Mouse (Mus musculus): ENCODE results near the gene Otulin. TPM values are rescaled to one million over a fixed set of nuclear protein-coding genes. Genes with fewer than 3 reads are reported as not detected.

The Otulin gene
- polyA plus RNA-seq, 2 experiments = 14.6 to 24.1 TPM

DNA sequence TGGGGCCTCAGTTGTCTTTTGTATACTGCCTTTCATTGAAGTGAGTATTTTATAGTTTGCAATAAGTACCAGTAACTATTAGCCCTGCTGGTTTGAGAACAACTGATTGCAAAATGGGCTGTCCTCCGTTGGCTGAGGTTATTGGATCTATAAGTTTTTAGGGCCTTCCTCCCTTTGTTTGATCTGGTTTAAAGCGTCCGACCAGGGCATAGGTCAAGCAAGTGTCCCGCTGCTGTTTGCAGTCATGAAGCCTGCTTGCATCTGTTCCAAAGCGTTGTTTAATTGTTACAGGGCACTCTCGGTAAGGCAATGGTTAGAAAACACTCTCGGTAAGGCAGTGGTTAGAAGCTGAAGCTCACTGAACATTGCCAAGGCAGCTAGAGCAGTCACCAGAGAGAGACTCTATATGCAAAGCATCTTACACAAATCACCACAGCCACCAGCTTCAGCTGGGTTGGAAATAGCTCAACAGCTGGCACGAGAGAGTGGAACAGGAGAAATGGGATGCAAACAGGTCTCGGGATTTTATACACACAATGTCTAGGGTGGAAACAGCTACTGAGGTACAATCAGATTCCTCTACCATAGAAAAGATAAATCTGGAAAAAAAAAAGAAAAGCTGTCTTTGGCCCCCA lies 80.0 kb downstream of the Otulin start:
- no peak for ATAC-seq (ENCODE audit: insufficient read depth)
- Histone ChIP-seq H3K4me1 (replicated peaks; ENCODE audit: control insufficient read depth in 2 of 2, insufficient read depth in 2 of 2, low read length in 1 of 2) (peaks cover 2 to 4% of the 10 kb centered on the region in 2 experiments; a peak in 1 of 4 replicates), H3K9ac (replicated peaks) (no peak overlapping the region), H3K9me3 (ENCODE audit: control insufficient read depth, low read length) (no peaks in the 10 kb centered on the region), H3K27me3 (ENCODE audit: control insufficient read depth, insufficient read depth, low read length) (no peaks in the 10 kb centered on the region), H3K4me3 (ENCODE audit: insufficient read depth in 1 of 2, low read depth in 2 of 2, low read length in 2 of 2) (no peak overlapping the region), H3K4me2 (ENCODE audit: low read depth) (no peak overlapping the region), H3K27ac (no peak overlapping the region), H3K36me3 (replicated peaks; ENCODE audit: control insufficient read depth, insufficient read depth, low read depth) (no peaks in the 10 kb centered on the region)
- 76% methylated on average over 9 of the region's 9 CpGs for WGBS (ENCODE audit: insufficient replicate concordance)
- no peak for TF ChIP-seq CTCF (IDR thresholded peaks at IDR 0.05; ENCODE audit: low read depth)
- TF ChIP-seq EP300 (IDR thresholded peaks at IDR 0.05; ENCODE audit: low read depth) = no peak
- no peak for DNase-seq (ENCODE audit: low read depth in 3 of 3, low spot score in 3 of 3)

DNA sequence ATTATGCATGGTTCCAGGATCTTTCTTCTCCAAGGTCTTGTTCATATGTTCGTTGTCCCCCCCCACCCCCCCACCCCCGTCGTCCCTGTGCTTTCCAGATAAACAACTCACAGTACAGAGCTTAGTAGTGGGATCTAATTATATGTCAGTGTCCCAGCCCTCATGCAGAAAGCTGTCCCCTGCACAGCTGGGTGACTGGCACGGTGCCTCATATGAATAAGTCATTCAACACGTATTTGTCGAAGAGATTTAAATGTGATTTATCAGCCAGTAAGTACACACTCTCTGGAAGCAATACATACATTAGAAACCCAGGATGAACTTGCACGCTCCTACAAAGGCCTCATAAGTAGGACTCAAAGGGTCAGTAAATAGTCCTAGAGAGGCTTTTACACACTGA lies 80.6 kb downstream of the Otulin start:
- Histone ChIP-seq H3K27ac (no peak overlapping the region), H3K9ac (replicated peaks) (no peak overlapping the region), H3K4me3 (ENCODE audit: insufficient read depth in 1 of 2, low read depth in 2 of 2, low read length in 2 of 2) (no peak overlapping the region), H3K27me3 (ENCODE audit: control insufficient read depth, insufficient read depth, low read length) (no peaks in the 10 kb centered on the region), H3K4me2 (ENCODE audit: low read depth) (no peak overlapping the region), H3K36me3 (replicated peaks; ENCODE audit: control insufficient read depth, insufficient read depth, low read depth) (no peaks in the 10 kb centered on the region), H3K9me3 (ENCODE audit: control insufficient read depth, low read length) (no peaks in the 10 kb centered on the region), H3K4me1 (replicated peaks; ENCODE audit: control insufficient read depth in 2 of 2, insufficient read depth in 2 of 2, low read length in 1 of 2) (peaks cover 2 to 4% of the 10 kb centered on the region in 2 experiments; a peak in 1 of 4 replicates)
- ATAC-seq (ENCODE audit: insufficient read depth) (no peak), DNase-seq (ENCODE audit: low read depth in 3 of 3, low spot score in 3 of 3) (no peak)
- TF ChIP-seq CTCF (IDR thresholded peaks at IDR 0.05; ENCODE audit: low read depth) (no peak), EP300 (IDR thresholded peaks at IDR 0.05; ENCODE audit: low read depth) (no peak)
- 70% methylated on average over 7 of the region's 7 CpGs for WGBS (ENCODE audit: insufficient replicate concordance)

DNA sequence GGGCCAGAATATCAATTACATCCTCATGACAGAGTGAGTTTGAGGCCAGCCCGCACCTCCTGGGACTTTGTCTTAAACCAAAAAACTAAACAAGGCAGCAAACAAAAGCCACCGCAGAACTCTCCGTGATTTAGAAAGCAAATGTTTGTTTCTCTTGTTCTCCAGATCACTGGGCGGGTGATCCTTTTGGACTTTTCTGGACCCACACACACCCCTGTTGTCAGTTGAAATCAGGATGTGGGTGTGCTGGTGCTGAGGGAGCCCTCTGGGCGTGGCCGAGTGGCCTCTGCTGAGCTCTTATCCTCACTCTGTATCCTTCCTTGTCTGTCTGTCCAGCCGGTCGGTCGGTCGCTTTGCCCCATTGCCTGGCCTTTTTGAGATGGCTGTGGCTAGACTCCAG lies 81.4 kb downstream of the Otulin start:
- DNase-seq (ENCODE audit: low read depth in 3 of 3, low spot score in 3 of 3) = no peak
- TF ChIP-seq EP300 (IDR thresholded peaks at IDR 0.05; ENCODE audit: low read depth) (no peak), CTCF (IDR thresholded peaks at IDR 0.05; ENCODE audit: low read depth) (no peak)
- Histone ChIP-seq H3K4me1 (replicated peaks; ENCODE audit: control insufficient read depth in 2 of 2, insufficient read depth in 2 of 2, low read length in 1 of 2) (peaks cover 2 to 4% of the 10 kb centered on the region in 2 experiments; a peak in 1 of 4 replicates), H3K4me2 (ENCODE audit: low read depth) (no peak overlapping the region), H3K36me3 (replicated peaks; ENCODE audit: control insufficient read depth, insufficient read depth, low read depth) (no peaks in the 10 kb centered on the region), H3K27me3 (ENCODE audit: control insufficient read depth, insufficient read depth, low read length) (no peaks in the 10 kb centered on the region), H3K4me3 (ENCODE audit: insufficient read depth in 1 of 2, low read depth in 2 of 2, low read length in 2 of 2) (no peak overlapping the region), H3K9me3 (ENCODE audit: control insufficient read depth, low read length) (no peaks in the 10 kb centered on the region), H3K9ac (replicated peaks) (no peak overlapping the region), H3K27ac (no peak overlapping the region)
- 37% methylated on average over 10 of the region's 10 CpGs for WGBS (ENCODE audit: insufficient replicate concordance)
- ATAC-seq (ENCODE audit: insufficient read depth) = no peak

DNA sequence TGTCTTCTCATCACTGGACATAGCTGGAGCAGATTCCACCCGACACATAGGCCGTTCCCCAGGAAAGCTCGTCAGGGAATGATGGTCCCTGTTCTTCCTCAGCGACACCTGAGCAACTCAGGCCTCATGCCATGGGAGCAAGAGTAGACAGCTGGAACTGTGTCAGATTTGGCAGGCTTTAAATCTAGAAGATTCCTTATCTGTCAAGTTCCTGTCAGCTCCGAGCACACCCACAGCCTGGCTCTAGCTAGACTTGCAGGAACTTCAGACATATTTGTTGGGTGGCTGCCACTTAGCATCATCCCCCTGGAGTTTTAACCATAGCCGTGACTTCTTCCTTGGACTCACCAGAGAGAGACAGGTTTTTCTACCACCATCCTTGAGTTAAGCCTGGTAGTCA lies 82.4 kb downstream of the Otulin start:
- DNase-seq (ENCODE audit: low read depth in 3 of 3, low spot score in 3 of 3) (no peak), ATAC-seq (ENCODE audit: insufficient read depth) (no peak)
- WGBS (ENCODE audit: insufficient replicate concordance) = 79% methylated on average over 6 of the region's 6 CpGs
- no peak for TF ChIP-seq CTCF (IDR thresholded peaks at IDR 0.05; ENCODE audit: low read depth)
- no peak for TF ChIP-seq EP300 (IDR thresholded peaks at IDR 0.05; ENCODE audit: low read depth)
- no peak overlapping the region for H3K4me3 ChIP-seq (ENCODE audit: insufficient read depth in 1 of 2, low read depth in 2 of 2, low read length in 2 of 2)
- no peaks in the 10 kb centered on the region for H3K36me3 ChIP-seq (replicated peaks; ENCODE audit: control insufficient read depth, insufficient read depth, low read depth)
- H3K9ac ChIP-seq (replicated peaks) = no peak overlapping the region
- H3K27me3 ChIP-seq (ENCODE audit: control insufficient read depth, insufficient read depth, low read length) = no peaks in the 10 kb centered on the region
- no peak overlapping the region for H3K27ac ChIP-seq
- no peak overlapping the region for H3K4me2 ChIP-seq (ENCODE audit: low read depth)
- H3K9me3 ChIP-seq (ENCODE audit: control insufficient read depth, low read length) = no peaks in the 10 kb centered on the region
- peaks cover 2 to 4% of the 10 kb centered on the region in 2 experiments; a peak in 1 of 4 replicates for H3K4me1 ChIP-seq (replicated peaks; ENCODE audit: control insufficient read depth in 2 of 2, insufficient read depth in 2 of 2, low read length in 1 of 2)

- H3K9me3 ChIP-seq (ENCODE audit: control insufficient read depth, low read length) = no peaks in the 10 kb centered on the region
- H3K27ac ChIP-seq = no peak overlapping the region
- no peaks in the 10 kb centered on the region for H3K36me3 ChIP-seq (replicated peaks; ENCODE audit: control insufficient read depth, insufficient read depth, low read depth)
- 82% methylated on average over 10 of the region's 10 CpGs for WGBS (ENCODE audit: insufficient replicate concordance)
- no peak overlapping the region for H3K9ac ChIP-seq (replicated peaks)
- DNase-seq (ENCODE audit: low read depth in 3 of 3, low spot score in 3 of 3) (no peak), ATAC-seq (ENCODE audit: insufficient read depth) (no peak)
- H3K4me1 ChIP-seq (replicated peaks; ENCODE audit: control insufficient read depth in 2 of 2, insufficient read depth in 2 of 2, low read length in 1 of 2) = peaks cover 2 to 4% of the 10 kb centered on the region in 2 experiments; a peak in 1 of 4 replicates
- no peak overlapping the region for H3K4me3 ChIP-seq (ENCODE audit: insufficient read depth in 1 of 2, low read depth in 2 of 2, low read length in 2 of 2)
- no peak for TF ChIP-seq EP300 (IDR thresholded peaks at IDR 0.05; ENCODE audit: low read depth)
- no peak for TF ChIP-seq CTCF (IDR thresholded peaks at IDR 0.05; ENCODE audit: low read depth)
- H3K27me3 ChIP-seq (ENCODE audit: control insufficient read depth, insufficient read depth, low read length) = no peaks in the 10 kb centered on the region
- no peak overlapping the region for H3K4me2 ChIP-seq (ENCODE audit: low read depth)
Observed at GRCm38 (mm10) chr15:27545203-27545602, 85.3 kb downstream of the Otulin start.

Measured in liver, embryonic 14.5 days (tissue).